Mouse (Mus musculus) thymus, postnatal 36 days (tissue): ENCODE data around the gene Fat3.

Experiments
- DNase-seq, 2 experiments: peaks; one replicate each; pipeline ENCODE4 v3.0.0; 2022; ENCODE audit warnings: mixed read lengths in 2 of 2

The Fat3 gene

GRCm38 (mm10) chr9:16226545-16226944, 274.5 kb downstream of the Fat3 start:
- no peak for DNase-seq

GRCm38 (mm10) chr9:16221885-16222284, 279.2 kb downstream of the Fat3 start:
- no peak for DNase-seq

- no peak for DNase-seq
Measured at GRCm38 (mm10) chr9:16216235-16216634, 284.9 kb downstream of the Fat3 start.

GRCm38 (mm10) chr9:16214731-16215681, 286.1 kb downstream of the Fat3 start:
- peak in 1 of 2 experiments; percentile 3 for DNase-seq

GRCm38 (mm10) chr9:16213324-16213723, 287.8 kb downstream of the Fat3 start:
- no peak for DNase-seq

- no peak for DNase-seq
Measured at GRCm38 (mm10) chr9:16212628-16213027, 288.5 kb downstream of the Fat3 start.

GRCm38 (mm10) chr9:16212163-16212562, 288.9 kb downstream of the Fat3 start:
- no peak for DNase-seq

GRCm38 (mm10) chr9:16211468-16211867, 289.6 kb downstream of the Fat3 start:
- no peak for DNase-seq

GRCm38 (mm10) chr9:16202296-16202695, 298.8 kb downstream of the Fat3 start:
- DNase-seq = no peak

GRCm38 (mm10) chr9:16200948-16201347, 300.1 kb downstream of the Fat3 start:
- no peak for DNase-seq

- no peak for DNase-seq
Measured at GRCm38 (mm10) chr9:16186461-16186860, 314.6 kb downstream of the Fat3 start.

- DNase-seq = no peak
Measured at GRCm38 (mm10) chr9:16169238-16169637, 331.8 kb downstream of the Fat3 start.

- DNase-seq = no peak
Measured at GRCm38 (mm10) chr9:16168051-16168450, 333.0 kb downstream of the Fat3 start.

- no peak for DNase-seq
Measured at GRCm38 (mm10) chr9:16159366-16159765, 341.7 kb downstream of the Fat3 start.

GRCm38 (mm10) chr9:16153580-16153930, 347.5 kb downstream of the Fat3 start:
- DNase-seq = no peak

GRCm38 (mm10) chr9:16152756-16153579, 348.1 kb downstream of the Fat3 start:
- no peak for DNase-seq

- no peak for DNase-seq
Measured at GRCm38 (mm10) chr9:16150046-16150445, 351.0 kb downstream of the Fat3 start.

GRCm38 (mm10) chr9:16147735-16148134, 353.4 kb downstream of the Fat3 start:
- no peak for DNase-seq

- no peak for DNase-seq
Measured at GRCm38 (mm10) chr9:16144684-16145083, 356.4 kb downstream of the Fat3 start.

GRCm38 (mm10) chr9:16139300-16139699, 361.8 kb downstream of the Fat3 start:
- no peak for DNase-seq

GRCm38 (mm10) chr9:16133098-16133497, 368.0 kb downstream of the Fat3 start:
- no peak for DNase-seq

GRCm38 (mm10) chr9:16132594-16132993, 368.5 kb downstream of the Fat3 start:
- no peak for DNase-seq

- no peak for DNase-seq
Measured at GRCm38 (mm10) chr9:16121756-16122155, 379.3 kb downstream of the Fat3 start.
